Mouse (Mus musculus): ENCODE data around the gene Cd248. TPM values are rescaled to one million over a fixed set of nuclear protein-coding genes. Genes with fewer than 3 reads are reported as not detected.
A peak's percentile ranks its signal among the peaks of the same experiment; 100 is the strongest.

The Cd248 gene
- polyA plus RNA-seq, 1 experiment from 2014 or later: 10.3 TPM

DNA sequence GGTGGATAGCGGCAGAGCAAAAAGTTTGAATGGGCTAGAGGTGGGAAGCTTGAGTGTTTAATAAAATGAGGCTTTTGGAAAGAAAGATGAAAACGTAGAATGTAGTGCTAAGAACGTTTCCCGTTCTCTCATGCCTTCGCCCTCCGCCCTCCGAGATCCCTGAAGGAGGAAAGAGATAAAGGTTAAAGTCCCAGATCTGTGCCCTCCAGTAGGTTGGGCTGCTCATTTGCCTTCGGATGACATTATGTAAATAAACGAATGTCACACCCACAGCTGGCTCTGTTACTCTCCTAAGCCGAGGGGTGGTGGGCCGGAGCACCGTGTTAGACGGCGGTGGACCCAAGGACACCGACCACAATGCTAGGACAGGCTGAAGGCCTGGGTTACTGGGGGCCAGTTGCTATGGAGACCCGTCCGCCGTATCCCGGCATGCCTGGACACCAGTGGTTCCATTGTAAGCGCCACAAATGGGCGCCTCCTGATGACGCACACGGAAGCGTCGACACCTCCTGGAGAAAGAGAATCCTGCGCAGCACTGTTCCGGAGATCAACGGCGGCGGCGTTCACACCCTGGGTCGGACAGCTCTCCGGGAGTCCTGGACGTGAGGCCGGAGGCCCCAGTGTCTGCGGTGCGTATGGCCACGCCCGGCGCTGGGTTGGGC, 26.9 kb upstream of the Cd248 start, which contains the start of gene Brms1:
Gene Brms1, plus strand, starts transcription at position 493 of the 662 bp plus-strand sequence.
- peak; percentile 59 for ATAC-seq (replicated peaks)
- H3K27me3 ChIP-seq: no peaks in the 10 kb centered on the region
- H3K36me3 ChIP-seq: peaks cover 19% of the 10 kb centered on the region
- H3K4me1 ChIP-seq: peaks cover 42% of the 10 kb centered on the region
- H3K4me2 ChIP-seq (replicated peaks): peak within 1 kb of the TSS; percentile 97
- peak within 1 kb of the TSS; percentile 76 for H3K9ac ChIP-seq (replicated peaks)
- no peaks in the 10 kb centered on the region for H3K9me3 ChIP-seq
- WGBS: 7% methylated on average over 40 of the region's 40 CpGs
- H3K27ac ChIP-seq (replicated peaks): peak within 1 kb of the TSS; percentile 67
- peak within 1 kb of the TSS; percentile 74 for H3K4me3 ChIP-seq

DNA sequence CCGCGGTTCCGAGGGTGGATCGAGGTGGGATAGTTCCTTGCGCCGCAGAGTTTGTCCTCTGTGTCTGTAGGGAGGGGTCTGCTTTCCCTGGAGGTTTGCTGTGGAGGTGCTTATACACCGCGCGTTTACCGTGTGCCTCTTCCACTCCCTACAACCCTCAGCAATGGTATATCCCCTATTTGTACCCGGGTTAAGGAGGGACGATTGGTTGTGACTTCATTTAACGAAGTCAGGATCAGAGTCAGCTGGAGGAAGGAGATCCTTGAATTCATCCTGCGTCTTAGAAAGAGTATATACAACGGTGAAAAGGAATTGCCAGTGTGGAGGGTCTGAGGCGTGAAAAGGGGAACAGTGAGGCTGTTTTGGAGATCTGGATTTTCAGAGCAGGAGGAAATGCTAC, 26.3 kb upstream of the Cd248 start:
- peak overlapping the region; percentile 74 for H3K4me3 ChIP-seq
- peaks cover 25% of the 10 kb centered on the region for H3K36me3 ChIP-seq
- H3K27ac ChIP-seq (replicated peaks): peak overlapping the region; percentile 67
- no peaks in the 10 kb centered on the region for H3K27me3 ChIP-seq
- peak overlapping the region; percentile 76 for H3K9ac ChIP-seq (replicated peaks)
- peak overlapping the region; percentile 97 for H3K4me2 ChIP-seq (replicated peaks)
- peaks cover 42% of the 10 kb centered on the region for H3K4me1 ChIP-seq
- 2% methylated on average over 16 of the region's 16 CpGs for WGBS
- no peaks in the 10 kb centered on the region for H3K9me3 ChIP-seq
- peak; percentile 7; the same call in 1 of the 2 replicates for ATAC-seq (replicated peaks)

DNA sequence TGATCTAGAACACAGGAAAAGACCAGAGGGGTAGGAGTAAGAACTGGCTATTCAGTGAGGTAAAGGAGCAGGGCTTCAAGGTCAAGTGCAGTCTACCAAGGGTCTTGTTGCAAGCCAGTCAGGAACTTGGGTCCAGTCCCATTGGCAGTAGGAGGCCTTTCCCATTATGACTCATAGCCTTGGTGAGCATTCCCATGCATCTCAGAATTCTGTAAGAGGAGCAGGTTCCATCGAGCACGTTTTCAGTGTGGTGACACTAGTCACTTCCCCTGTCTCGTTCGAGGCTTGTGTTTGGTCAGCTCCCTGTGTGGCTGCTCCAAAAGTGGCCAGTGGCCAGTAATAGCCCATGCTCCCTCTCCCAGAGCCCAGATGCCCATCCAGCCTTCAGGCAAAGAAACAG, 22.3 kb upstream of the Cd248 start:
- H3K9me3 ChIP-seq: no peaks in the 10 kb centered on the region
- H3K9ac ChIP-seq (replicated peaks): no peak overlapping the region
- no peak for ATAC-seq (replicated peaks)
- H3K4me3 ChIP-seq: no peak overlapping the region
- H3K4me2 ChIP-seq (replicated peaks): no peak overlapping the region
- 87% methylated on average over 4 of the region's 4 CpGs for WGBS
- peaks cover 53% of the 10 kb centered on the region for H3K36me3 ChIP-seq
- H3K27ac ChIP-seq (replicated peaks): no peak overlapping the region
- peaks cover 32% of the 10 kb centered on the region for H3K4me1 ChIP-seq
- H3K27me3 ChIP-seq: peaks cover 4% of the 10 kb centered on the region; the same call in 1 of the 2 replicates

DNA sequence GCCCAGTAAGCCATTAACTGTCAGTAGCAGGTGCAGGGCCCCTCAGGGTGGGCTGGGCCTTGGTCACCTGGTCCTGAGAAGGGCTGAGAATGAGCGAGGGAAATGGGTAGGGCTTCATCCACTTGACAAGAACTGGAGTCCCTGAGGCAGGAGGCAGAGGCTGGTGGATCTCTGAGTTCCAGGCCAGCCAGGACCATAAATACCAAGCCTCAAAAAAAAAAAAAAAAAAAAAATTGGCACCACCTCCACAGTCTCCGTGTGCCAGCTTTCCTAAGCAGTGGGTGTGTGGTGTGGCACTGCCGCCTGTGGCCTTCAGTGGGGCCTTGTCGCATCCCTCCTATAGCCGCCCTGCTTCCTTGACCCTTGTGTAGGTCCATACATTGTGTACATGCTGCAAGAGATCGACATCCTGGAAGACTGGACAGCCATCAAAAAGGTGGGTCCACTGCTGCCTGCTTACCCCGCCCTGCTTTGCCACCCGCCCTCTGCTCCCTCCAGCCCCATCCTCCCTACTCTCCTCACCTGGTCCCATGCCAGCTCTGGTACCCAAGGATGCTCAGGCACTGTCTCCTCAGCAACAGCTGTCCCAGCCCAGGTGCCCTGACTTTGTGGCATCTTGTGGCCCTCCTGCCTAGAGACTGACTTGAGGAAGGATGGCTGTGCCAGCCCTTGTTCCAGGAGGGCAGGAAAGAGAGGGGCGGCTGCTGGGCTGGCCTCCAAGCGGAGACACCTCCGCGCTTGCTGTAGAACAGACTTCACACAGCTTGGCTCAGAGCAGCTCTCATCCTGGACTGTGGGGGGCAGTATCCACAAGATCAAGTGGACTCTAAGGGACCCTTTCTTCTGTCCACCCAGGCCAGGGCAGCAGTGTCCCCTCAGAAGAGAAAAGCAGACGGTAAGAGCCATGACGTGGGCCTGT, 19.5 kb upstream of the Cd248 start:
- peaks cover 48% of the 10 kb centered on the region for H3K36me3 ChIP-seq
- no peak overlapping the region for H3K4me2 ChIP-seq (replicated peaks)
- H3K4me3 ChIP-seq: no peak overlapping the region
- no peak overlapping the region for H3K27ac ChIP-seq (replicated peaks)
- peaks cover 29% of the 10 kb centered on the region for H3K27me3 ChIP-seq
- H3K9ac ChIP-seq (replicated peaks): no peak overlapping the region
- no peak for ATAC-seq (replicated peaks)
- 84% methylated on average over 14 of the region's 14 CpGs for WGBS
- H3K4me1 ChIP-seq: peaks cover 20% of the 10 kb centered on the region
- H3K9me3 ChIP-seq: no peaks in the 10 kb centered on the region

DNA sequence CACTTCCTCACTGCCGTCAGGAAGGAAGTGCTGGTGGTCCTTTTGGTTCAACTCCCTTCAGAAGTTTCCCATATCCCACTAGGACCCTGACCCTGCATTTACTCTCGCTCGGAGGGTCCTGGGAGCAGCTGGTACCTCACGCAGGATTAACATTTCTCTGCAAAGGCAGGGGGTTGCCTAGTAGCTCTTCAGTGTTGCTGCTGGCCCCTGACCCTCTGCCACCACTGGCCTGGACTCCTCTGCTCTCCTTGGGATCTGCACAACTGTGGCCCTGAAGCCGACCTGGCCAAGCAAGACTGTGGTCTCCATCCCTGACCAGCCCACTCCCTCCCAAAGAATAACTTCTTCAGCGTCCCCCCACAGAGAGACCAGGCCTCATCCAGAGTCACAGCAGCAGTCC, 18.6 kb upstream of the Cd248 start:
- H3K4me3 ChIP-seq: no peak overlapping the region
- H3K36me3 ChIP-seq: peaks cover 41% of the 10 kb centered on the region
- no peak overlapping the region for H3K4me2 ChIP-seq (replicated peaks)
- WGBS: 78% methylated on average over 6 of the region's 6 CpGs
- H3K9ac ChIP-seq (replicated peaks): no peak overlapping the region
- H3K27ac ChIP-seq (replicated peaks): 0 out of 2 replicates have a peak overlapping the region, but pooled peaks have one; percentile 17
- H3K27me3 ChIP-seq: peaks cover 35% of the 10 kb centered on the region
- H3K9me3 ChIP-seq: no peaks in the 10 kb centered on the region
- peaks cover 20% of the 10 kb centered on the region for H3K4me1 ChIP-seq
- no peak for ATAC-seq (replicated peaks)

DNA sequence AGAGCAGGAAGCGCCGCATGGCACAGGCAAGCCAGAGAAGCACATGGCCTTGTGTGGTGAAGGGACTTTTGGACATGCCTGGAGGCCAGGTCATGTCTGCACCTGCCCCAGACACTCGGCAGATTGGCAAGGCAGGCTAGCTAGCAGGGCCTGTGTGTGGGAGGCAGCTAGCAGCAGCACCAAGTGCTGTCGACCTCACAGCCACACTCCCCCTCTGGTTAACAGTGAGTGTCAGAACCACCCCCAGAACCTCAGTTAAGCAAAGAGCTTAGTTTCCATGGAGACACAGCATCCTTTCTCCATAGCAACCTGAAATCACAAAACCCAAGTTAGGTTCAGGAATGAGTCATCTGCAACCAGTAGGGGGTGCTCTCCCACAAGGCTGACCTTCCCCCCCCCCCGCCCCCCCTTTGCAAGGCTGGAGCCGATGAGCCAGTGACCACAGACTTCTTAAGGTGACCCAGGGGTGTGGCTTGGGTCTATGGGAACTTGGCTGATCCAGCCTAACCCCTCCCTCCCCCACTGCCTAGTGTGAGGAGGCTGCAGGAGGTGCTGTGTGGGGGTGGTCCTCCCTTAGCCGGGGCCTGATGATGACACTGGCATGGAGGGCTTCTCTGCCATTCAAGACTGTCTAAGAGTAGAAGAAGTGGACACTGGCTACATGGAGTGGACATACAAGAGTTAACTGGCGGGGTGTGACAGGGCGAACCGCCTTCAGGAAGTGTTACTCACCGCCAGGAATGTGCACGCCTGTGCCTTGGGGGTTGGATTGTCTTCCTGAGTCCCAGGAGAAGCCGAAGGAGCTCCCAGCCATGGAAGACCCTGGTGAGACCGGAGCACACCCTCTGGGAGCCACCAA, 17.6 kb upstream of the Cd248 start, which contains the start of gene Rin1:
Gene Rin1, plus strand, starts transcription at position 435 of the 859 bp plus-strand sequence.
- peak; percentile 59 for ATAC-seq (replicated peaks)
- H3K4me3 ChIP-seq: no peak within 1 kb of the TSS
- no peak within 1 kb of the TSS for H3K4me2 ChIP-seq (replicated peaks)

DNA sequence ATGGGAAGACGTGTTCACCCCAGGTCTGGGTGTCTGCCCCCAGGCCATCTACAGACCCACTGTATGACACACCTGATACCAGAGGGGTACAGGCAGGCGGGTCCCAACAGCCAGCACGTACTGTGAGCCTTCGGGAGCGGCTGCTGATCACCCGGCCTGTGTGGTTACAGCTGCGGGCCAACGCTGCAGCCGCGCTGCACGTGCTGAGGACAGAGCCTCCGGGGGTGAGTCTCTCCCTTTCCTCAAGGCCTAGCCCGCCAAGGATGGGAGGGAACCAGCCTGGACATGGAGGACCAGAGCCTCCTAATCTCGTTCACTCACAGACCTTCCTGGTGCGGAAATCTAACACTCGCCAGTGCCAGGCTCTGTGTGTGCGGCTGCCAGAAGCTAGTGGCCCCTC, 16.8 kb upstream of the Cd248 start:
- Histone ChIP-seq H3K4me1 (peaks cover 20% of the 10 kb centered on the region), H3K4me2 (replicated peaks) (no peak overlapping the region), H3K27ac (replicated peaks) (no peak overlapping the region), H3K9ac (replicated peaks) (no peak overlapping the region), H3K4me3 (no peak overlapping the region), H3K9me3 (no peaks in the 10 kb centered on the region), H3K36me3 (peaks cover 33% of the 10 kb centered on the region), H3K27me3 (peaks cover 35% of the 10 kb centered on the region)
- no peak for ATAC-seq (replicated peaks)
- WGBS: 7% methylated on average over 17 of the region's 17 CpGs

More for the DNA sequence above, 17.6 kb upstream of the Cd248 start, which contains the start of gene Rin1:
- peaks cover 20% of the 10 kb centered on the region for H3K4me1 ChIP-seq
- peaks cover 35% of the 10 kb centered on the region for H3K36me3 ChIP-seq
- H3K9ac ChIP-seq (replicated peaks): no peak within 1 kb of the TSS
- H3K27me3 ChIP-seq: peaks cover 35% of the 10 kb centered on the region
- WGBS: 18% methylated on average over 13 of the region's 14 CpGs
- H3K27ac ChIP-seq (replicated peaks): 0 out of 2 replicates have a peak within 1 kb of the TSS, but pooled peaks have one; percentile 17
- no peaks in the 10 kb centered on the region for H3K9me3 ChIP-seq

DNA sequence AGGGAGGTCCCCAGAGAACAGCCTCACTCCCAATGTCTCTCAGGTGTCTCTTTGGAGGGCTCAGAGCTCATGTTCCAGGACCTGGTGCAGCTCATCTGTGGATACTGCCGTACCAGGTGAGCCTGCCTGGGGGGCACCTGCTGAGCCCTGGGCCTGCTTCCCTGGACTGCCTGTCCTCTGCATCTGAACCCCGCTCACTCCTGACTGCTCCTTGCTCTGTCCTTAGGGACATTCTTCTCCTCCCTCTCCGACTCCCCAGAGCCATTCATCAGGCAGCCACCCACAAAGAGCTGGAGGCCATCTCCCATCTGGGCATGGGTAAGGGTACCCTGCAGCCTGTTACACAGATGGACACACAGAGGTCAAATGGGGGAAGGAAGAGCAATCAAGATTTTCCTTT, 16.4 kb upstream of the Cd248 start:
- ATAC-seq (replicated peaks): no peak
- Histone ChIP-seq H3K4me3 (no peak overlapping the region), H3K4me2 (replicated peaks) (no peak overlapping the region), H3K9ac (replicated peaks) (no peak overlapping the region), H3K36me3 (peaks cover 28% of the 10 kb centered on the region), H3K4me1 (peaks cover 23% of the 10 kb centered on the region), H3K27ac (replicated peaks) (no peak overlapping the region), H3K9me3 (no peaks in the 10 kb centered on the region), H3K27me3 (peaks cover 35% of the 10 kb centered on the region)
- WGBS: 33% methylated on average over 3 of the region's 3 CpGs

DNA sequence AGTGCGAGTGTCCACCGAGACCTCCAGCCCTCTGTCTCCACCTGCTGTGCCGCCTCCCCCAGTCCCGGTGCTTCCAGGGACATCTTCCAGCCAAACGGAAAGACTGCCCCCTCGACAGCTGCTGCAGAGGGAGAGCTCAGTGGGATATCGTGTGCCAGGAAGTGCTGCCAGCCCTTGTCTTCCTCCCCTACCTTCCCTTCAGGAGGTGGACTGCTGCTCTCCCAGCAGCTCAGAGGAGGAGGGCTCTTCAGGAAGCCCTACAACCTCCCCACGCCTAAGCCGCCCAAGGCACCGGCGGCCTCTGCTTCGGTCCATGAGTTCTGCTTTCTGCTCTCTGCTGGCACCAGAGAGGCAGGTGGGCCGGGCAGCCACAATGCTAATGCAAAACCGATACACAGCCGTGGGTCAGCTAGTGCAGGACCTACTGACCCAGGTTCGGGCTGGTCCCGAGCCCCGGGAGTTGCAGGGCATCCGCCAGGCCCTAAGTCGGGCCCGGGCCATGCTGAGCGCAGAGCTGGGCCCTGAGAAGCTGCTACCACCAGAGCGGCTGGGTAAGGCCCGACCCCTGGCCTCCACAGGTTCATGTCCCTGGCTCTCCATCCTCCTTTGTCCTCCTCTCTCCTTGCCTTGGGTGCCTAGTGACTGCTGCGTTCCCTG, 15.6 kb upstream of the Cd248 start:
- Histone ChIP-seq H3K9ac (replicated peaks) (no peak overlapping the region), H3K9me3 (no peaks in the 10 kb centered on the region), H3K36me3 (peaks cover 20% of the 10 kb centered on the region), H3K4me3 (no peak overlapping the region), H3K27me3 (peaks cover 35% of the 10 kb centered on the region), H3K27ac (replicated peaks) (no peak overlapping the region), H3K4me2 (replicated peaks) (no peak overlapping the region), H3K4me1 (peaks cover 23% of the 10 kb centered on the region)
- ATAC-seq (replicated peaks): no peak
- WGBS: 32% methylated on average over 25 of the region's 25 CpGs

DNA sequence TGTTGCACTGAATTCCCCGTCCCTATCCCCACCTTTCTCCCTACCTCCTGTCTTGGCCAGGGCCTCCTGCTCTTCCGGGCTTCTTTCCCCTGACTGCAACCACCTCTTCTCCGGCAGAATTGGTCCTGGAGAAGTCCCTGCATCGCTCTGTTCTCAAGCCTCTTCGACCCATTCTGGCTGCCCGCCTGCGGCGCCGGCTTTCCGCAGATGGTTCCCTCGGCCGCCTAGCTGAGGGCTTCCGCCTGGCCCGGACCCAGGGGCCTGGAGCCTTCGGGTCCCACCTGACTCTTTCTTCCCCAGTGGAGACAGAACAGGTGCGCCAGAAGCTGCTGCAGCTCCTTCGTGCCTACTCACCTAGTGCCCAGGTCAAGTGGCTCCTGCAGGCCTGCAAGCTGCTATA, 15.0 kb upstream of the Cd248 start:
- 63% methylated on average over 17 of the region's 17 CpGs for WGBS
- Histone ChIP-seq H3K4me2 (replicated peaks) (no peak overlapping the region), H3K36me3 (peaks cover 15% of the 10 kb centered on the region), H3K9ac (replicated peaks) (no peak overlapping the region), H3K9me3 (no peaks in the 10 kb centered on the region), H3K4me1 (peaks cover 23% of the 10 kb centered on the region), H3K27ac (replicated peaks) (no peak overlapping the region), H3K4me3 (no peak overlapping the region), H3K27me3 (peaks cover 35% of the 10 kb centered on the region)
- ATAC-seq (replicated peaks): no peak

DNA sequence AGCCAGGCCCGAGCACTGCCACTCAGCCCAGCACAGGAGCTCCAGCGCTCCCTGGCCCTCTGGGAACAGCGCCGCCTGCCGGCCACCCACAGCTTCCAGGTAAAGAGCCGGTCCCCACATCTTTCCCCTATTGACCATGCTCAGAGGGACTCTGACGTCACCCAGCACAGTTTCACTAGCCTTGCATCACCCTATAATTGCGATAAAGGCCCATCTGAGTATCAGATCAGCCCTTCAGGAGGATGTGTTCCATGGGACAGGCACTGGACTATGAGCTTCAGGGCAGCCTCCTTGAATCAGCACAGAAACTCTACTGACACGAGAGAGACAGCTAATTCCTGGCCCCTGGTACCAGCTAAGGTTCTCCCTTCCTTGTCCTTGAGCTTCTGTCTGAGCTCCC, 14.0 kb upstream of the Cd248 start:
- H3K9ac ChIP-seq (replicated peaks): no peak overlapping the region
- no peaks in the 10 kb centered on the region for H3K9me3 ChIP-seq
- no peak overlapping the region for H3K27ac ChIP-seq (replicated peaks)
- H3K27me3 ChIP-seq: peaks cover 35% of the 10 kb centered on the region
- H3K4me1 ChIP-seq: peaks cover 23% of the 10 kb centered on the region
- peaks cover 8% of the 10 kb centered on the region; the same call in 1 of the 2 replicates for H3K36me3 ChIP-seq
- no peak overlapping the region for H3K4me2 ChIP-seq (replicated peaks)
- 20% methylated on average over 9 of the region's 9 CpGs for WGBS
- ATAC-seq (replicated peaks): no peak
- no peak overlapping the region for H3K4me3 ChIP-seq

Measured in forebrain, embryonic 15.5 days (tissue).